Mouse (Mus musculus): Measurements from ENCODE around the gene Synm. TPM values are rescaled to one million over a fixed set of nuclear protein-coding genes. Genes with fewer than 3 reads are reported as not detected.

The Synm gene
- not detected in 2 replicates for total RNA-seq (2012; rRNA removed)
- not detected in 2 replicates for total RNA-seq (2014; rRNA removed)
- polyA plus RNA-seq (2012; ENCODE audit: insufficient read length, low read depth) = not detected in 2 replicates

DNA sequence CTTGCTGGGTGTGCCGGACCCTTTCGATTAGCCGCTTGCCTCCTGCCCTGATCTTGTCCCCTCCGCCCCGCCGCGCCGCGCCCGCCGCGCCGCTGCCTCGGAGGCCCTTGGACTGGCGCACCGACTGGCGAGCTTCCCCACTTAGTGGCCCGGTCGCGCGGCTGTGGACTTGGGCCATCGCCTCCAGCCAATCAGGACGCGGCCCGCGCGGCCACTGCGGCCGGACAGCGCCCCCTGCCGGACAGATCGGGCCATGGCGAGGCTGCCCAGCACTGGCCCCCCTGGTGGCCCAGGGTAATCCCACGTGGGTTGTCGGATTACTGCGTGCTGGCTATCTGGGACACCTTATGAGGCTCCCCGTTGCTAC is at the start of gene Synm:
TSS of gene Synm (minus strand) at position 114 of the 367 bp plus-strand sequence.
- H3K36me3 ChIP-seq (replicated peaks in 1 of 2; ENCODE audit: control insufficient read depth in 1 of 2, insufficient read depth in 1 of 2, low read length in 1 of 2) = no peaks in the 10 kb centered on the region
- no peak within 1 kb of the TSS for H3K27ac ChIP-seq (ENCODE audit: insufficient read depth, low read depth)
- H3K4me1 ChIP-seq (ENCODE audit: control insufficient read depth in 1 of 2, insufficient read depth in 2 of 2) = no peaks in the 10 kb centered on the region
- H3K4me2 ChIP-seq (ENCODE audit: insufficient read depth, low read depth, poor library complexity, severe bottlenecking) = no peak within 1 kb of the TSS
- dilution Hi-C loops (cut with MboI; ENCODE audit: extremely low pct_ligation_motif_present, extremely low pct_unique_long_range_greater_than_20kb, low sequenced_read_pairs) (no loop called here), in situ Hi-C loops (cut with MboI; ENCODE audit: low pct_ligation_motif_present, low pct_unique_long_range_greater_than_20kb, low sequenced_read_pairs) (no loop called here)
- peaks cover 45% of the 10 kb centered on the region for H3K27me3 ChIP-seq (replicated peaks)
- TF ChIP-seq SMC3 (IDR thresholded peaks at IDR 0.05; ENCODE audit: low read depth, low read length) (no peak), CTCF (conservative IDR thresholded peaks at IDR 0.05 in 1 of 2, IDR thresholded peaks at IDR 0.05 in 1 of 2; ENCODE audit: low read depth in 2 of 2, low read length in 2 of 2) (peak in 1 of 2 experiments; percentile 42; a peak in 2 of 4 replicates)
- no peak within 1 kb of the TSS for H3K9ac ChIP-seq (ENCODE audit: insufficient read depth, low read depth)
- no peak within 1 kb of the TSS for H3K4me3 ChIP-seq (replicated peaks in 1 of 3; ENCODE audit: low read depth in 2 of 3, low read length in 2 of 3, poor library complexity in 1 of 3)
- no peak for DNase-seq (ENCODE audit: extremely low read depth)
- H3K9me3 ChIP-seq (replicated peaks; ENCODE audit: low read length) = peaks cover 11% of the 10 kb centered on the region
- H3K79me2 ChIP-seq (replicated peaks; ENCODE audit: control insufficient read depth, extremely low read depth, insufficient read depth, poor library complexity, severe bottlenecking) = no peaks in the 10 kb centered on the region

- H3K4me2 ChIP-seq (ENCODE audit: insufficient read depth, low read depth, poor library complexity, severe bottlenecking) = peak overlapping the region; percentile 25
- H3K4me1 ChIP-seq (ENCODE audit: control insufficient read depth in 1 of 2, insufficient read depth in 2 of 2) = peaks cover 0 to 3% of the 10 kb centered on the region in 2 experiments; a peak in 3 of 4 replicates
- no peak for DNase-seq (ENCODE audit: extremely low read depth)
- H3K9me3 ChIP-seq (replicated peaks; ENCODE audit: low read length) = no peaks in the 10 kb centered on the region
- H3K9ac ChIP-seq (ENCODE audit: insufficient read depth, low read depth) = no peak overlapping the region
- H3K36me3 ChIP-seq (replicated peaks in 1 of 2; ENCODE audit: control insufficient read depth in 1 of 2, insufficient read depth in 1 of 2, low read length in 1 of 2) = no peaks in the 10 kb centered on the region
- in situ Hi-C loops (cut with MboI; ENCODE audit: low pct_ligation_motif_present, low pct_unique_long_range_greater_than_20kb, low sequenced_read_pairs) = loop anchor here (5.0 to 25.0 kb wide), 3 partner anchors 161 to 508 kb away; no protein-coding TSS in a partner anchor
- no peak overlapping the region for H3K4me3 ChIP-seq (replicated peaks in 1 of 3; ENCODE audit: low read depth in 2 of 3, low read length in 2 of 3, poor library complexity in 1 of 3)
- dilution Hi-C loops (cut with MboI; ENCODE audit: extremely low pct_ligation_motif_present, extremely low pct_unique_long_range_greater_than_20kb, low sequenced_read_pairs) = no loop called here
- H3K27me3 ChIP-seq (replicated peaks) = peaks cover 89% of the 10 kb centered on the region
- no peaks in the 10 kb centered on the region for H3K79me2 ChIP-seq (replicated peaks; ENCODE audit: control insufficient read depth, extremely low read depth, insufficient read depth, poor library complexity, severe bottlenecking)
- H3K27ac ChIP-seq (ENCODE audit: insufficient read depth, low read depth) = no peak overlapping the region
- no peak for TF ChIP-seq UBTF (IDR thresholded peaks at IDR 0.05; ENCODE audit: low read depth, low read length)
- no peak for TF ChIP-seq TBP (conservative IDR thresholded peaks at IDR 0.05; ENCODE audit: low read depth, low read length)
- TF ChIP-seq CTCF (conservative IDR thresholded peaks at IDR 0.05 in 1 of 2, IDR thresholded peaks at IDR 0.05 in 1 of 2; ENCODE audit: low read depth in 2 of 2, low read length in 2 of 2) = peak in 1 of 2 experiments; percentile 4; a peak in 1 of 4 replicates
- no peak for TF ChIP-seq ZC3H11A (IDR thresholded peaks at IDR 0.05; ENCODE audit: low read depth, low read length)
- TF ChIP-seq ELF1 (IDR thresholded peaks at IDR 0.05; ENCODE audit: low read depth, low read length) = no peak
- TF ChIP-seq MAZ (IDR thresholded peaks at IDR 0.05; ENCODE audit: low read depth, low read length) = no peak
- TF ChIP-seq MXI1 (IDR thresholded peaks at IDR 0.05; ENCODE audit: low read depth, low read length) = no peak
- 0 out of 2 replicates have a peak, but pooled peaks have one; percentile 4 for TF ChIP-seq BHLHE40 (IDR thresholded peaks at IDR 0.05; ENCODE audit: low read depth, low read length)
- no peak for TF ChIP-seq NRF1 (IDR thresholded peaks at IDR 0.05; ENCODE audit: low read depth, low read length)
- TF ChIP-seq ZKSCAN1 (IDR thresholded peaks at IDR 0.05; ENCODE audit: borderline replicate concordance, low read depth, low read length) = no peak
These were observed 44.3 kb upstream of the Synm start for GRCm38 (mm10) chr7:67803857-67804215.
